Mouse (Mus musculus): Measurements from ENCODE around the gene Cox5a.
A peak's percentile ranks its signal among the peaks of the same experiment; 100 is the strongest.

The Cox5a gene

GRCm38 (mm10) chr9:57521056-57521911 is at the start of gene Cox5a:
Gene Cox5a (plus strand): TSS chr9:57521274.
- DNase-seq (ENCODE audit: low read depth), result peak; percentile 94

GRCm38 (mm10) chr9:57485774-57486173 is 35.3 kb upstream of the Cox5a start:
- peak; percentile 88 for DNase-seq (ENCODE audit: low read depth)

- DNase-seq (ENCODE audit: low read depth), result no peak
Measured at GRCm38 (mm10) chr9:57487807-57488206, 33.3 kb upstream of the Cox5a start.

- no peak for DNase-seq (ENCODE audit: low read depth)
Measured at GRCm38 (mm10) chr9:57493532-57493931, 27.5 kb upstream of the Cox5a start.

GRCm38 (mm10) chr9:57494970-57495369 is 26.1 kb upstream of the Cox5a start:
- no peak for DNase-seq (ENCODE audit: low read depth)

- no peak for DNase-seq (ENCODE audit: low read depth)
Measured at GRCm38 (mm10) chr9:57497236-57497635, 23.8 kb upstream of the Cox5a start.

- no peak for DNase-seq (ENCODE audit: low read depth)
Measured at GRCm38 (mm10) chr9:57498536-57498935, 22.5 kb upstream of the Cox5a start.

GRCm38 (mm10) chr9:57501452-57501851 is 19.6 kb upstream of the Cox5a start:
- DNase-seq (ENCODE audit: low read depth), result no peak

GRCm38 (mm10) chr9:57501861-57502260 is 19.2 kb upstream of the Cox5a start:
- DNase-seq (ENCODE audit: low read depth), result no peak

GRCm38 (mm10) chr9:57502911-57503621 is 18.0 kb upstream of the Cox5a start:
- no peak for DNase-seq (ENCODE audit: low read depth)

- no peak for DNase-seq (ENCODE audit: low read depth)
Measured at GRCm38 (mm10) chr9:57503622-57504380, 17.3 kb upstream of the Cox5a start, which contains the start of gene Rpp25. Gene Rpp25 (plus strand): TSS chr9:57504026.

GRCm38 (mm10) chr9:57504381-57504700 is 16.7 kb upstream of the Cox5a start:
- peak; percentile 70 for DNase-seq (ENCODE audit: low read depth)

GRCm38 (mm10) chr9:57504891-57505290 is 16.2 kb upstream of the Cox5a start:
- no peak for DNase-seq (ENCODE audit: low read depth)

- DNase-seq (ENCODE audit: low read depth), result no peak
Measured at GRCm38 (mm10) chr9:57505700-57506099, 15.4 kb upstream of the Cox5a start.

- no peak for DNase-seq (ENCODE audit: low read depth)
Measured at GRCm38 (mm10) chr9:57510577-57510976, 10.5 kb upstream of the Cox5a start.

GRCm38 (mm10) chr9:57517113-57517512 is 4.0 kb upstream of the Cox5a start:
- DNase-seq (ENCODE audit: low read depth), result peak; percentile 91

- DNase-seq (ENCODE audit: low read depth), result no peak
Measured at GRCm38 (mm10) chr9:57520375-57521055, 559 bp upstream of the Cox5a start.

- peak; percentile 51 for DNase-seq (ENCODE audit: low read depth)
Measured at GRCm38 (mm10) chr9:57522114-57522860, 1.2 kb downstream of the Cox5a start.

- no peak for DNase-seq (ENCODE audit: low read depth)
Measured at GRCm38 (mm10) chr9:57522861-57523246, 1.8 kb downstream of the Cox5a start.

- peak; percentile 88 for DNase-seq (ENCODE audit: low read depth)
Measured at GRCm38 (mm10) chr9:57523754-57524153, 2.7 kb downstream of the Cox5a start.

GRCm38 (mm10) chr9:57524439-57524838 is 3.4 kb downstream of the Cox5a start:
- DNase-seq (ENCODE audit: low read depth), result no peak

Measured in induced T-regulatory cell, adult 2 months (primary cell).